Mouse (Mus musculus) liver, embryonic 14.5 days (tissue): ENCODE results near the gene Gnptab.

Experiments used
- CTCF ChIP-seq: IDR thresholded peaks from 2 replicates; pipeline ENCODE4 v1.5.1; 2016; ENCODE audit warnings: antibody characterized with exemption, low read depth, control low read depth
- EP300 ChIP-seq: IDR thresholded peaks from 2 replicates; pipeline ENCODE4 v1.6.1; 2016; ENCODE audit warnings: antibody characterized with exemption, low read depth

DNA sequence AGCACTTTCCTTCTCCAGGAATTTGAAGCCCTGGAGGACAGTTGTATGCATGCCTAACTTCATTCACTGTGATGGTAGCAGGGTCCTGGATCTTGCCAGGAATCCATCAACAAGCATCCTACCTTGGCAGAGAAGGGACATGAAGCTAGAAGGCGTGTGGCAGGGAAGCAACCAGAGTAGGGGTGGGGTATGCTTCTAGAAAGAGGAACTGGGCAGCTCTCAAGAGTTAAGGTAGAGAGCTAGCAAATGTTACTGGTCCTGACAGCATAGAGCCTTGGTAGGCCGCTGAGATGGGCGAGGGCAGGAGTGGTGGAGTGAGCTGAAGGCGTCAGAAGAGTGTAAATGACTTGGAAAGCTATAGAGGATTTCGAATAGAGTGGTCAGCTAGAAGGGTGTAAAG, 20.3 kb downstream of the Gnptab start:
- TF ChIP-seq EP300 (no peak), CTCF (no peak)
